22 mouse cellular contexts compared by ENCODE assay signal in genomic region chr9:105379533-105380145, GRCm38 (mm10). TPM values are rescaled to one million over a fixed set of nuclear protein-coding genes. Genes with fewer than 3 reads are reported as not detected.
A peak's percentile ranks its signal among the peaks of the same experiment; 100 is the strongest.
DNase-seq lines count a peak whose midpoint lies in the region; ATAC-seq lines count a peak whose summit lies in the region.
"Had no signal": no experiment of that assay in that cellular context is flagged by ENCODE, and none has a peak within 500 bp of the region (broad histone marks: within the 10 kb centered on the region; RNA-seq: fewer than 3 reads in every experiment).

No protein-coding gene starts in this region.

- no peaks in the 10 kb centered on the region for H3K36me3 ChIP-seq in hindbrain, embryonic 14.5 days (replicated peaks; ENCODE audit: control insufficient read depth, insufficient read depth)
- H3K36me3 ChIP-seq in midbrain, embryonic 16.5 days (ENCODE audit: control insufficient read depth, insufficient read depth, low read length) = no peaks in the 10 kb centered on the region
- H3K36me3 ChIP-seq: embryonic facial prominence, embryonic 12.5 days; G1E; heart, embryonic 12.5 days; liver, embryonic 13.5 days; lung, embryonic 15.5 days had no signal

- peak overlapping the region; percentile 13; the same call in 1 of the 2 replicates for H3K4me2 ChIP-seq in hindbrain, embryonic 14.5 days (replicated peaks)
- H3K4me2 ChIP-seq in midbrain, embryonic 16.5 days (ENCODE audit: low read length) = 0 out of 2 replicates have a peak overlapping the region, but pooled peaks have one; percentile 11
- H3K4me2 ChIP-seq: embryonic facial prominence, embryonic 12.5 days; heart, embryonic 12.5 days; liver, embryonic 13.5 days; lung, embryonic 15.5 days had no signal

- no peaks in the 10 kb centered on the region for H3K27me3 ChIP-seq in hindbrain, embryonic 14.5 days (ENCODE audit: control insufficient read depth, insufficient read depth, low read length)
- H3K27me3 ChIP-seq in midbrain, embryonic 16.5 days (ENCODE audit: control insufficient read depth, insufficient read depth, low read depth, low read length) = no peaks in the 10 kb centered on the region
- H3K27me3 ChIP-seq: embryonic facial prominence, embryonic 12.5 days; heart, embryonic 12.5 days; liver, embryonic 13.5 days; lung, embryonic 15.5 days had no signal

- no peak overlapping the region; the same call in 1 of the 2 replicates for H3K9ac ChIP-seq in hindbrain, embryonic 14.5 days
- peak overlapping the region; percentile 20; the same call in 1 of the 2 replicates for H3K9ac ChIP-seq in midbrain, embryonic 16.5 days (ENCODE audit: low read depth, low read length)
- H3K9ac ChIP-seq: embryonic facial prominence, embryonic 12.5 days; heart, embryonic 12.5 days; liver, embryonic 13.5 days; lung, embryonic 15.5 days had no signal

- peak overlapping the region; percentile 64 for H3K27ac ChIP-seq in hindbrain, embryonic 14.5 days
- H3K27ac ChIP-seq in midbrain, embryonic 16.5 days (ENCODE audit: low read length) = peak overlapping the region; percentile 43; the same call in 1 of the 2 replicates
- H3K27ac ChIP-seq: embryonic facial prominence, embryonic 12.5 days; liver, embryonic 13.5 days; lung, embryonic 15.5 days; macrophage had no signal

- no peak overlapping the region for H3K4me3 ChIP-seq in hindbrain, embryonic 14.5 days (replicated peaks; ENCODE audit: low read length)
- H3K4me3 ChIP-seq in midbrain, embryonic 16.5 days (ENCODE audit: low read depth, low read length) = no peak overlapping the region
- H3K4me3 ChIP-seq: embryonic facial prominence, embryonic 12.5 days; heart, embryonic 12.5 days; liver, embryonic 13.5 days; lung, embryonic 15.5 days had no signal

- peaks cover 8% of the 10 kb centered on the region for H3K4me1 ChIP-seq in hindbrain, embryonic 14.5 days (replicated peaks; ENCODE audit: control insufficient read depth, insufficient read depth, low read length)
- H3K4me1 ChIP-seq in midbrain, embryonic 16.5 days (ENCODE audit: control insufficient read depth, insufficient read depth, low read length) = peaks cover 16% of the 10 kb centered on the region
- H3K4me1 ChIP-seq: embryonic facial prominence, embryonic 12.5 days; heart, embryonic 12.5 days; liver, embryonic 13.5 days; lung, embryonic 15.5 days had no signal

- no peaks in the 10 kb centered on the region for H3K9me3 ChIP-seq in hindbrain, embryonic 14.5 days (ENCODE audit: control insufficient read depth, low read length)
- no peaks in the 10 kb centered on the region for H3K9me3 ChIP-seq in midbrain, embryonic 16.5 days (replicated peaks; ENCODE audit: control insufficient read depth, low read length, poor library complexity, severe bottlenecking)
- H3K9me3 ChIP-seq: embryonic facial prominence, embryonic 12.5 days; G1E; heart, embryonic 12.5 days; liver, embryonic 13.5 days; lung, embryonic 15.5 days had no signal

- peak; percentile 12 to 32 for DNase-seq in cerebellum, postnatal 10 days
- DNase-seq in cerebellum, adult 18-20 months = no peak
- DNase-seq in Muller cell, postnatal 12 days (ENCODE audit: inconsistent ontology term) = peak; percentile 10
- DNase-seq in hindbrain, embryonic 14.5 days (ENCODE audit: low spot score) = peak; percentile 50
- DNase-seq in gastrocnemius, adult 8-10 months (ENCODE audit: low spot score in 2 of 2) = no peak
- no peak for DNase-seq in layer of hippocampus, postnatal 25 days (ENCODE audit: extremely low spot score in 1 of 2, low spot score in 1 of 2)
- no peak for DNase-seq in urinary bladder, postnatal 25 days (ENCODE audit: low spot score)
- DNase-seq: adrenal gland, adult 2 months; cerebellum, postnatal 25 days; heart, postnatal 36 days; liver, embryonic 13.5 days; right cerebral cortex, postnatal 25 days; thymus, postnatal 14 days had no signal

- peak; percentile 87 for ATAC-seq in hindbrain, embryonic 14.5 days (ENCODE audit: low FRiP score)
- ATAC-seq in midbrain, embryonic 16.5 days = peak; percentile 89
- ATAC-seq: CD4-positive, CD25-positive, alpha-beta regulatory T cell, adult 4 months; intestine, embryonic 16.5 days had no signal

- WGBS in hindbrain, embryonic 14.5 days = 34% methylated on average over 8 of the region's 8 CpGs
- WGBS in midbrain, embryonic 16.5 days = 28% methylated on average over 8 of the region's 8 CpGs

RNA-seq across cellular contexts. Expression of gene Aste1, which starts 15.6 kb away (rescaled TPM):
- polyA plus RNA-seq in hindbrain, embryonic 14.5 days (2014; fragmentation: Nextera tagmentation; extraction: Ambion mirVana) = 11.4 and 13.7 TPM in 2 replicates
- polyA plus RNA-seq in midbrain, embryonic 16.5 days (2015; fragmentation: Nextera tagmentation; extraction: Ambion mirVana) = 12.0 and 13.3 TPM in 2 replicates
- 1 to 10 TPM; 1.4 to 3.1 (median 2.2) TPM for total RNA-seq in gastrocnemius, adult 8-10 months (2022)
- total RNA-seq in layer of hippocampus, postnatal 25 days (2021) = 10 to 100 TPM; 10.2 to 12.3 TPM

RNA-seq across cellular contexts. Expression of gene Nek11, which starts 15.7 kb away (rescaled TPM):
- polyA plus RNA-seq in hindbrain, embryonic 14.5 days (2014; fragmentation: Nextera tagmentation; extraction: Ambion mirVana) = 2.9 and 3.2 TPM in 2 replicates
- polyA plus RNA-seq in midbrain, embryonic 16.5 days (2015; fragmentation: Nextera tagmentation; extraction: Ambion mirVana) = 3.8 and 5.3 TPM in 2 replicates
- total RNA-seq in gastrocnemius, adult 8-10 months (2022) = not detected
- total RNA-seq in layer of hippocampus, postnatal 25 days (2021) = 1 to 10 TPM; 1.3 to 2.0 TPM
- total RNA-seq: G1E; heart, postnatal 36 days; monocyte, adult 5-6 weeks had no signal
- polyA plus RNA-seq: adrenal gland, adult 2 months; G1E; liver, embryonic 13.5 days; macrophage had no signal

Comparison
In these comparisons a context has a peak if more than half of its experiments do, and no peak if none do; other contexts are left out.
1. DNase-seq: peak in cerebellum, postnatal 10 days (2 of 2), Muller cell, postnatal 12 days (single experiment) and hindbrain, embryonic 14.5 days (single experiment); none in cerebellum, adult 18-20 months (0 of 2), gastrocnemius, adult 8-10 months (0 of 2), layer of hippocampus, postnatal 25 days (0 of 2) and urinary bladder, postnatal 25 days (single experiment).